Mouse (Mus musculus) lung, adult 18-20 months (tissue): ENCODE results near the gene Lbx1.

ENCODE experiments used
- DNase-seq, 2 experiments: peaks; one replicate each; pipeline ENCODE4 v3.0.0; 2022; ENCODE audit warnings: mixed read lengths in 2 of 2

The Lbx1 gene

GRCm38 (mm10) chr19:45209776-45210422 is 25.7 kb downstream of the Lbx1 start:
- no peak for DNase-seq

DNA sequence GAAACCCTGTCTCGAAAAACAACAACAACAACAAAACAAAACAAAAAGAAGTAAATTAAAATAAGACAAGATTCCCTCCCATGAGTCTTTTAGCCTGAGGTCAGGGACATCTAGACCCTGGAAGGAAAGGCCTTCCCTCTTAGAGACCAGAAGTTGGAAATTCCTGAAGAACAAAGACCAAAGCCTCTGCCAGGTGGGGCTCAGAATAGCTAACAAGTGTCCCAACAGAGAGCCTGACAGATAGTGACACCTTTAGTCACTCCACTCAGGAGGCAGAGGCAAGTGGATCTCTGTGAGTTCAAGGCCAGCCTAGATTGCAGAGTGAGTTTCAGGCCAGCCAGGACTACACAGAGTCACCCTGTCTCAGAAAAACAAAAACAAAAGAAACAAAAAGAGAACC is 26.4 kb downstream of the Lbx1 start:
- DNase-seq: no peak

GRCm38 (mm10) chr19:45208438-45209060 is 27.1 kb downstream of the Lbx1 start:
- DNase-seq: no peak

GRCm38 (mm10) chr19:45207662-45208437 is 27.8 kb downstream of the Lbx1 start:
- no peak for DNase-seq

DNA sequence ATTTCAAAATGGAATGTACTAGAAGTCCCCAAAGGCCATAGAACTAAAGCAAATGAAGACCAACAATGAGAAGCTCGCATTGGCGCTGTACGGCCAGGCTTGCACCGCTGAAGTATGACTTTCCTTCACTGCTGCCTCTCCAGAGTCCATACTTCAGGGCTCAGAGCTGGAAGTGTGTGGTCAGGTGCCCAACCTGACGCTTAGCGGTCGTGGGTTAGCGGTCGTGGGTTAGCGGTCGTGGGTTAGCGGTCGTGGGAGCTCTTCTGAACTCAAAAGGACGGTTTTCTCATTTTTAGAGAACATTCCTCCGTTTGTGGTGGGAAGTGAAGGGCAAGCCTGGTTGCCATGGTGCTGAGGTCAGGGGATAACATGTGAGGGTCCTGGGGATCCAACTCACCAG is 28.5 kb downstream of the Lbx1 start:
- DNase-seq: no peak

- no peak for DNase-seq
Measured at GRCm38 (mm10) chr19:45205311-45206105, 30.1 kb downstream of the Lbx1 start.

GRCm38 (mm10) chr19:45196967-45197366 is 38.6 kb downstream of the Lbx1 start:
- no peak for DNase-seq

GRCm38 (mm10) chr19:45194651-45195050 is 41.0 kb downstream of the Lbx1 start:
- no peak for DNase-seq
